Mouse (Mus musculus) R1 (cell line): ENCODE data around the gene Olfr1166.
"Not testable (repeated sequence)": the region's sequence is repeated elsewhere in the genome, so short reads cannot be mapped to it uniquely, and the experiment has no call there.

Source experiments
- DNase-seq: peaks from one replicate; pipeline ENCODE4 v3.0.0-alpha.2; 2018; ENCODE audit warnings: low read depth, low spot score

Gene Olfr1166

GRCm38 (mm10) chr2:88128172-88128571 lies at the start of gene Olfr1166:
Olfr1166 (minus strand) TSS chr2:88128272.
- DNase-seq, result no peak

GRCm38 (mm10) chr2:88155093-88155492 lies 27.0 kb upstream of the Olfr1166 start, which contains the start of gene Olfr1167:
Olfr1167 (minus strand) TSS chr2:88155193.
- not testable (repeated sequence) for DNase-seq

GRCm38 (mm10) chr2:88093866-88094265 lies 34.2 kb downstream of the Olfr1166 start, which contains the start of gene Olfr1164:
Olfr1164 (minus strand) TSS chr2:88093966.
- DNase-seq, result no peak
